Mouse (Mus musculus): Measurements from ENCODE around the gene Ntrk2.

The Ntrk2 gene

DNA sequence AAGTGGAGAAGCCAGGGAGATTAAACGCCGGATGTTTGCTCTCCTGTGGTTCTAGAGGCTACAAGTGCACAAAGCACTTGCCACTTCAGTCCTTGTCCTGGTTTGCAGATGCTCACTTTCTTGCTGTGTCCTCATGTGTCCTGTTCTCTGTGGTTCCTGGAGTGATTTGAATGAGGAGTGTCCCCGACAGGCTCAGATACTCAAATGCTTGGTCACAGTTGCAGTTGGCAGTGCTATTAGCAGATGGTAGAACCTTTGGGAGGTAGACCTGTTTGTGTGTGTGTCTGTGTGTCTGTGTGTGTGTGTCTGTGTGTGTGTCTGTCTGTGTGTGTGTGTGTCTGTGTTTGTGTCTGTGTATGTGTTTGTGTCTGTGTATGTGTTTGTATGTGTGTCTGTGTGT lies 160.1 kb downstream of the Ntrk2 start:
- DNase-seq (ENCODE audit: low spot score) = no peak

DNA sequence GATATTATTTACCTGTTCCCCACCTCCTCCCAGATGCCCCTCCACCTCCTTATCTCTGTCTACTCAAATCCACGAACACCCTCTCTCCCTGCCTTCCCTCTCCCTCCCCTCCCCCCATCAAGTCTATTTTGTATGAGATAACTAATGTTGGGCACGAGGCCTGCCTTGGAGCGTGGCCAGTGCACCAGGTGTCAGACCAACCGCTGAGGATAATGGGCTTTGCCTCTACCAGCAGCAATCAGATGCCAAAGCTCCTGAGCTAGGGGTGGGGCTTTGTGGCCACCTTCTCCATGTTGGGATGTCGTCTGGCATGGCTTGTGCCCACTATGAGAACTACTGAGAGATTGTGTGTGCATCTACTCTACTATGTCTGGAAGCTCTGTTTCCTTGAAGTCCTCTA lies 161.8 kb downstream of the Ntrk2 start:
- DNase-seq (ENCODE audit: low spot score) = no peak

DNA sequence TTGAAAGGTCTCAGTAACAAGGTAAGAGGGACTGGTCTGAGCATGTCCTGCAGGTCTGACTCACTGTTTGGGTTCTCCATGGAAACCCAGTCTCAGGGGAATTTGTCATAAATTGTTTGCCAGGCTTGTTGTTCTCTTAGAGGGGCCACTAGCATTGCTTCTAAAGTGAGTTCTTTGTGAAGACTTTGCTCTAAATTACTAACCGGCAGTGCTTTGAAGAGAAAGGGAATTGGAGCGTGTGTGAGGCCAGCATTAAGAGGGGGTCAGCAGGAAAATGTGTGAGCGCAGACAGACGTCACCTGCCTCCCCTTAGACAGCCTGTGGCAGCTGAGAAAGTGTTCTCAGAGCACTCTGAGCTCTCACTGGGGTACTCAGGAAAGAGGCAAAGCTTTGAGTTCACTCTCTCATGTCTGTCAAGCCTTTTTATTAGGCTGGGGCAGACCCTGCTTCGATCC lies 165.1 kb downstream of the Ntrk2 start:
- DNase-seq (ENCODE audit: low spot score) = no peak

DNA sequence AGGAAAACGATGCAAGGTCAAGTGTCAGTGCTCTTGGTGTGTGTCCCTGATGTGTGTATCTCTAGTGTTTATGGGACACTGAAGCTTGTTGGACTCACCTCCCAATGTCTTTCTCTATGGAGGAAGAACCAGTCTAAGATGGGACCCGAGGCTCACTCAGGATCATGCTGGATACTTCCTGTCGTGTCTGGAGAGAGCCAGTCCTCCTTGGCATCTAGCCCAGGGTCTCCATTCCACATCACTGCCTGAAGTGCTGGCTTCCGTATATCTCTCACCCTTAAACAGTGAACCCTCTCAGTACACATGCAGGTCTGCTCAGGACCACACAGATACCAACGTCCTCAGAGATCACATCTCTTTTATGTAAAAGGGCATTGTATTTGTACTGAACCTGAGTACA lies 166.1 kb downstream of the Ntrk2 start:
- no peak for DNase-seq (ENCODE audit: low spot score)

DNA sequence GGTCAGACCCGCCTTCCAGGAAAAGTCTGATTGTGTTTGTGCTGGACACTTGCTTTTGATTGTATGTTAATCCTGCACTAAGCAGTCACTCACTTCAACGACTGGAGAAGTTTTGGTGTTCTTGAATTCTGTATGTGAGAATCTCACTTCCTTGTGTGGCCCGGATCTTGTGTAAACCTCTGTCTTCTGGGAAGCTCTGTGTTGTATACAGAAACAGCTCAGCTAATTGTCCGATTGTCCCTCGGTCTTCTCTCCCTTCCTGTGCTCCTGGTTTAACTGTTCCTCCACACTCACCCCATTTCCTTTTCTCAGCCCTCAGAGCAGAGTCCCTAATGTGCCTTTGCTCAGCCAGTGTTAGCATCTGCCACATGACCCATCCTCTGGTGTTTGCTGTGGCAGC lies 190.1 kb downstream of the Ntrk2 start:
- no peak for DNase-seq (ENCODE audit: low spot score)

DNA sequence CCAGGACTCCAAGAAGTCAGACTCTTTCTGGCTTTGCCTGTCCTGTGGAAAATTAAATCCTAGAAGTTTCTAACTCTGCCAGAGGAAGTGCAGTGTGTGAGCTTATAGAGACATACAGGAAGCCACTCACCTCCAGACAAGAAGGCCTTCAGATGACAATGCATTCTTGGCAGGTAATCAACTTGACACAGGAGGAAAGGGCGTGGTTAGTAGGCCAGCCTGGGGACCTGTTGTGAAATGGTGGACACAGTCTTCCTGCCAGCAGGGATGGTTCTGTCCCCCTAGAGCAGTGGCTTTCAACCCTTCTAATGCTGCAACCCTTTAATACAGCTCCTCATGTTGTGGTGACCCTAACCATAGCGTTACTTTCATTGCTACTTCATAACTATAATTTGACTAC lies 191.4 kb downstream of the Ntrk2 start:
- DNase-seq (ENCODE audit: low spot score) = no peak

DNA sequence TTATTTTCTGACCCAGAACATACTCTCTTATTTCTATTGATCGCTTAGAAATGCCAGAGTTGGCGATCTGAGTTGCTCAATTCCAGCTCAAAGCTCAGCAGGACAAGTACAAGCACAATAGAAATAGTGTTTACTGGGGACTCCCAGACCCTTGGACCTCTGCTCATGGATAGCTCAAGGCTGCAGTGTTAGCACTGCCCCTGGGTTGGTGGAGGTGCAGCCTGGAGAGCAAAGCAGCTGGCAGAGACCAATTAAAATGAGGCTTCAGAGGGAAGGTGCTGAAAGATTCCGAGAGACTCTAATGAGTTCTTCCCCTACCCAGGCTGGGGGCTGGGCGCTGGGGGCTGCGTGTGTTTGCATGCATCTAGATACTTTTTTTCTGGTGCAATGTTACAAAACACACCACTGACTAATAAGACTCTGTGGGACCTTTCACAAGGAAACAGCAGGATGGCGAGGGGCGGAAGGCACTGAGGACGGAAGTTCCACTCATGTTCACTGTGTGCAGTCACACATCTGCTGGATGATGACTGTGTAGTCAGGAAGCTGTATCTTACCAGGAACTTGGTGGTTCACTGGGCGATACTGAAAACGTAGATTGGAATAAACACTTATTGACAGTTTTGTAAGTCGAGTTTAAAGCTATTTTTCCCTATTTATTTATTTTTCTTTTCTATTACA lies 193.1 kb downstream of the Ntrk2 start:
- DNase-seq (ENCODE audit: low spot score) = no peak

DNA sequence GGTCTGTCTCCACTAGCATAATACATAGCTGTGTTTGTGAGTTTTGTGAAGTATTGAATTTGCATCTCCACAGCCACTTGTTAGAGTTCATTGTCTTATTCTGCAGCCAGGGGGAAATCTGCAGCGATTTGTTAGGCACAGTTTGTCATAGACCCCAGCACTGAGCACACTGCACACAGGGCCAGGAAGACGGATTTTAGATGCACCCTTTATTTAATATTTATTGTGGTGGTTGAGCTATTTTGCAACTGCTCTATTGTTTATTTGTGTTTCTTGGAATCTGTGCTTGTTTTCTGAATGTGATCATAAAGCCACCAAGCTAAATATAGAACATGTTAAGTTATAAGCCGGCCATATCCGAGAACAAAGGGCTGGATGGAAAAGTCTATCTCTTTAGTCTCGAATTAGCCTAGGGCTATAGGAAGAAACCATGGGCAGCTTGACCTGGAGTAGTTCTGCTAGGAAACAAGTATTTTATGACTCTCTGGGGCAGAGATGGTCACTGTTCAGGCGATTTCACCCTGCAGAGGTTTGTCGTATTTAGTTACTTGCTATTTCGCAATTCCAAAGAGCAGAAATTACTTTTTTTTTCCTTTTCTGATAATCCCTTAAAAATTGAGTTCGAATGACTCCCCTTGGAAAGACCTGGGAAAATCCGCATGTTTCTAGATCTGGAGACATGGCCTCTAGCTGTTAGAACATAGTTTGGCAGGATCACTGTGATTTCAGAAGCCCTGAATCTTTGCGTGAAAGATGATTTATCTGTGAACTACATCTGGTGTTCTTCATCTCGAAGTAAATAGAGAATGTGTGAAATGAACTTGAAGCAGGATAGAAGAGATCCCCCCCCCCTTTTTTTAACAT lies 196.8 kb downstream of the Ntrk2 start:
- no peak for DNase-seq (ENCODE audit: low spot score)

DNA sequence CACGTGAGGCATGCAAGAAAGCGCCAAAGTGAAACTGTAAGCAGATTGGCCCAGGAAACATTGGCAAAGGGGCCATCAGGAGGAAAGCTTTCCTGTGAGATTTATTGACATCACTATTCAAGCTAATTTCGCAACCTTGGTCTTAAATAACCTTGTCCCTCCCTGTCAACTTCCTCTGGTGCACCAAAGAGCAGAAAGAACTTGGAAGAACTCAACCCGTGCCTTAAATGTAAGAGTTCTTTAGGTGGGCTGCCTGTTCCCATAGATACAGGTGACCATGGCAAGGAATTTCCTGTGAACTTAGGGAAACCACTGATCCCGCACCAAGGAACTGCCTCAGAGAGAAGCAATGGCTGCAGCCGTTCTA lies 197.4 kb downstream of the Ntrk2 start:
- DNase-seq (ENCODE audit: low spot score) = no peak

DNA sequence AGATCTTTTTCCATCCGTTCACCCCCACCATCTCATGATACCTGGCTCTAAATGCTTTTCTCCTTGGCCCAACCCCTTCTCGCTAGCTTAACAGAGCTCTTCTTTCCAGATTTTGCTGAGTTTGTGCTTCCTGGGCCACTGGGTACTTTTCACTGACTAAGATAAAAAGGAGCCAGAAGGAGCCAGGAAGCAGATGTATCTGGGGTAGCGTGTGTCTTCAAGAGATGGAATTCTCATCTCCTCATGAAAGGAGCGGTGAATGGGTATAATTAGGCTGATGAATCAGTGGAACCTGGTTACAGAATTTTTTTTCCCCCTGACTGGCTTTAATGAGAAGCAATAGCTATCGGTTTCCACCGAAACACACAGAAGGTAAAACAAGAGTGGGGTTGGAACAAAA lies 198.2 kb downstream of the Ntrk2 start:
- DNase-seq (ENCODE audit: low spot score) = no peak

DNA sequence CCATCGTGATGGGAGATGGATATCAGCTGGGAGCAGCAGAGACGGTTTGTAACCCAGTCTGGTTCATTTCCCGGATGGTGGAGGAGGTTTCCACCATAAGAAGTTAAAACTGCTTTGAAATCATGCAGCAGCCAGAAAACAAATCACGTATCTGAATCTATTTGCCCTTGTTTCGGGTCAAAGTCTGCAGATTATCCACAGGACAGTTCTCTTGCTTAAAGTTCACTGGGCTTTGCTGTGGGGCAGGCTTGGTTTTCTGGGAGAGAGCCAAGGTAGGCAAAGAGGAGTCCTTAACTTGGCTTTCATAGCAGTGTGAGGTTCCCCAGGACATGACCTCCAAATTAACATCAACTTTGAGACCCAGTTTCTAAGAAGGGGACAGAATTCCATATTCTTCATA lies 203.5 kb downstream of the Ntrk2 start:
- DNase-seq (ENCODE audit: low spot score) = no peak

DNA sequence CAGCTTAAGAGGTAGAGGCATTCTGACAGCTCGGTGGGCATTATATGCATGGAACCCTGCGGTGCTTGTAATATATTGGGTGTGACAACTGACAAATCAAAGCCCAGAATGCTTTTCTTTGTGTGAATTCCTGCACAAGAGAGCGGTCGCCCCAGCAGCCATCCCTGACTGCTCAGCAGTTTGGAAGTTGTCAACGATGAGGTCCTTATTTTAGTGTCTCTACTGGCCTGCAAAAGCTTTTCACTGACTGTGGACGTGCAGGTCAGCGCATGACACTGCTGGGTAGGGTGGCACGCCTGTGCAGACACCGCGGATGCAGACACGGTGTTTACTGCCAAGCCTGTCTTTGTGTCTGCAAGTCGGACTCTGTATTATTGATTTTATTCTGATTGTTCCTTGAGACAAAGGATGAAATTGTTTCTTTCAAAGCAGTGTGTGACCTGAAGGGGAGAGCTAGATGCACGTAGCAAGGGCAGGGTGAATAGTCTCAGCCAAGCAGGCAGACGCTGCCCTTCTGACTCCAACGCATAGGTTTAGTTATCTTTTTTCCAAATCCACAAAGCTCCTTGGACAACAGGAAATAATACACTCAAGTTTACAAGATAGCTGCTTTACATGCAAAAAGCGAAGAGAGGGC lies 204.6 kb downstream of the Ntrk2 start:
- no peak for DNase-seq (ENCODE audit: low spot score)

DNA sequence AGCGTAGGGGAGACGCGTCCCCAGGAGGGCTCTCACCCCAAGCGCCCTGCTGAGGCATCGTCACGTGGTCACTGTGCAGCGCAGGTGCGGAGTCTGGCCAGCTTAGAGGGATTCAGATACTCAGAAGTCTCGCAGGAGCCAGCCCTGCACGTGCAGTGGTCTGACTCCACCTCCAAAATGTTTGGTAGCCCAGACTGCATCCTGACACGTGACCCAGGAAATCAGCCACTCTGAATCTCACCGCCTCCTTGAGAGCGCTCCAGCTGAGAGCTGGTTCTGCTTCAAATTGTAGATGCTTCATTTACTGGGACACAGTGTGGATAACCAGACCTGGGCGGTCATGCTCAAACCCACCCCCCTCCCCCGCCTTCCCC lies 205.1 kb downstream of the Ntrk2 start:
- no peak for DNase-seq (ENCODE audit: low spot score)

DNA sequence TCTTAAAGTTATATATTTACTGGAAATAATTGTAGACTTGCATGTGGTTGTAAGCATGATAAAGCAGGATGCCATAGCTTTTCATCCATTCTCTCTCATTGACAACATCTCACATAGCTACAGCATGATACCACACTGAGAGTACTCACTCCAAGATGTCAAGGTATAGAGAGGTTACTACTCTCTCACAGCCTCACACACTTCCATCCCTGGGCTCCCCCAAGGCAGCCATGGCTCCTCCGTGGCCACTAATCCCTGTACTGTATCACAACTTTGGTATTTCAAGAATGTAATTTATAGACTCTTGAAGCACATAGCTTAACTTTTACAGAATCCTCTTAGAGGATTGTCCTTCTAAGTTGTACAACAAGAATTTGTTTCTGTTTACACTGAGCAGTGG lies 209.0 kb downstream of the Ntrk2 start:
- no peak for DNase-seq (ENCODE audit: low spot score)

DNA sequence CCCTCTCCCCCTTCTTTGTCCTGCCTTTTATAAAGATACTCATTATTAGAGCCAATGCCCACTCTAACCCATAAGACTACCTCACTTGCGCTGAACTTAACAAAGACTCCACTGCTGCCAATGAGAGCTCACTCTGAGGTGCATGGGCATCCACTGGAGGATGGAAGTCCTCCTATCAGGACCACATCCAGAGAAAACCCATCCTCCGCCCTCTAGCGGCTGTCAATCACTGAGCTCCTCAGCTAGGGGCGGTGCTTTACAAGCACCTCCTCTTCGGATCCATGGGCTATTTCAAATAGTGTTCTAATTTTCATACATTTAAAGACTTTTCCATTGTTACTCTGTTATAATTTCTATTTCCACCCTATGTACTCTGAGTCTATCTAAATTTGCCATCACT lies 210.8 kb downstream of the Ntrk2 start:
- no peak for DNase-seq (ENCODE audit: low spot score)

DNA sequence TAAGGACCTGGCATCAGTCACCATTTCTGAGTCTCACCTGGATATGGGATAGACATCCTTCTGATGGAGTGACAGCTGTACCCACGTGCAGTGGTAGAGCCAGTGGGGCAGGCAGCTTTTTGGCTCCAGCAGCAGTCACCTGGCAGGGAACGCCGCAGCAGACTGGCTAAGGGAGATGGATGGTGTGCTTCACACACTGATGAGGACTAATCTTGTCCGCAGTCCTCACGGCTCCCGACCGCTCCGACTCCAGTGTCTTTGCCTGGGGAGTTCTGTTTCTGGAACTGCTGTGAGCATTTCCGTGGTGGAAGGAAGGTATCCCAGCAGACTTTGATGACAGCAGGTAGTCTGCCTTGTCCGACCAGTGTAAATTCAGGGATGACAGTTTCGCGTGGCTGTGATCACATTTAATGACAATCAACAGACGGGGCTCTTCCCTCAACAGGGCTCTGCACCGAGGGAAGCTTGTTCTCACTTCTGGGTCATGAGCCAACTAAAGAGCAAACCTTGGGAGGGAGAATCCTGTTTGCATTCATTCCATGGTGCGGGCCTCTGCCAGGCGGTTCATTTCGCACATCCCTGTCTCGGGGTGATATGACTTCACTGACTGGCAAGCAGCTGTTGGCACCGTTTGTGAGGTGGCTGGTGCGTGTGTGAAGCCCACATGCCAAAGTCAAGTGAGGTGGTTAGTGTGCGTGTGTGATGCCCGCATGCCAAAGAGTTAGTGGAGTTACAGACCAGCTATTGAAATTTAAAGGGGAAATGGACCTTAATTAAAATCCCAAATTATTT lies 216.1 kb downstream of the Ntrk2 start:
- no peak for DNase-seq (ENCODE audit: low spot score)

DNA sequence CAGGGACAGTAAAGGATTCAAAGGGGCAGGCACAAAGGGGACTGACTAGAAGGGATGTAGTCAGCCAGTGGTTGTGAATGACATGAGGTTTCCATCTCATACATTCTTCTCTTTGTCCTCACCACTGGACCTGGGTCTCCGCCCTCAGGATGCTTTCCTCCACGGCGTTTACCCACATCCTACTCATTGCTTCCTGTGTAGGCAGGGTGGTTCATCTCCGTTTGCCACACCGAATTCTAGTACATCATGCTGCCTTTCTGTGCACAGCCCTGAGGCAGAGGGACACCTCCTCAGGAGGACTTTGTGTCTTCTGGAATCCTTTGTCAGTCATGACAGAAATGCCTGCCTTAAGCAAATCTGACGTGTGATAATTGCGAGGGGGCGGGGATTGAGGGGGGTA lies 219.3 kb downstream of the Ntrk2 start:
- no peak for DNase-seq (ENCODE audit: low spot score)

DNA sequence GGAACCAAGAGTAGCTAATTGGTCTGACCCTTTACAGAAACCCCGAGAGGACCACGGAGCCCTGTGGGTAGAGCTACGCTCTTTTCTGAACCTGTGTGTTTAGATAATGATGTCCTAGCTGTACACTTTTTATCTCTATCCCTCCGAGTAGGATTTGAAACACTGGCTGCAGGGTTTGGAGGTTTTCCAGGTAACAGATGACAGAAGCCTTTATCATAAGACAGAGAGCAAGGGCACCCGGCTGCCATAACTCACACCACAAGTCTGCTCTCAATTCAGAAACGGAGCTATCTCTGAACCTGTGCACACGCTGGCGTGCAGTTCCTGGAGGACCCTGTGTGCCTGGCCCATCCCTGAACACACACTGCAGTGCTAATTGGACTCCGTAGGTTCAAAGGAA lies 221.1 kb downstream of the Ntrk2 start:
- DNase-seq (ENCODE audit: low spot score) = no peak

DNA sequence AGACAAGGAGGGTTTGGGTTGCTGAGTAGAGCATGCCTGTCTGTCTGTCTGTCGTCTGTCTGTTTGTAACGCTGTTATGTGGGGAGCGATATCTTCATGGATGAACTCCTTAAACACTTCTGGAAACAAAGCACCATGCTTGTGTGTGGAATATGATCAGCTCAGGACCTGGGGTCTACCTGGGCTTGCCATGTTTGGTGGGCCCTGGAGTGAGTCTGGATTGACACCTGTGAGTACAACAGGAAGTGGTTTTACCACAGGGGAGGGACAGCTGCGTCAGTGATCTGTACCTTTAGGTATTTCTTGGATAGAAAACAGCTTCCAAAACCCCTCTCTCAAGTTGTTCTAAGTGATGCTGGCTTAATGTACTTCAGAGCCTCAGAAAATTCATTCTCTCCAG lies 222.2 kb downstream of the Ntrk2 start:
- no peak for DNase-seq (ENCODE audit: low spot score)

DNA sequence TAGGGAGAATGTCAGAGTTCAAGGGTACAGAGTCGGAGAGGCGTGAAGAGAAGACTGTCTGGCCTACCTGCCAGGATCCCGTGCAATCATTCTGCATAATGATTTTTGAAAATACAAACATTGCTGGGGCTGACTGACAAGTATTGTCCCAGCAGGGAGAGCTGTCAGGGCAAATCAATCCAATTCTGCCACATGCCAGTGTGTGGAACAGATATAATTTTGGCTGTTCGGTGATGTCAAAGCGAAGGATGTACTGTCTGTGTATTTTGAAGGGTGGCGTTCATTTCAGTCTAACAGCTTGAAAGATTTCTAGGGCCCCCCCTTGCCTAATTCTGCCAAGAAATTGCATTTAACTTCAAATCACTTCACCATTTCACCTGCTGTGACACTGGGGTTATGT lies 224.2 kb downstream of the Ntrk2 start:
- no peak for DNase-seq (ENCODE audit: low spot score)

DNA sequence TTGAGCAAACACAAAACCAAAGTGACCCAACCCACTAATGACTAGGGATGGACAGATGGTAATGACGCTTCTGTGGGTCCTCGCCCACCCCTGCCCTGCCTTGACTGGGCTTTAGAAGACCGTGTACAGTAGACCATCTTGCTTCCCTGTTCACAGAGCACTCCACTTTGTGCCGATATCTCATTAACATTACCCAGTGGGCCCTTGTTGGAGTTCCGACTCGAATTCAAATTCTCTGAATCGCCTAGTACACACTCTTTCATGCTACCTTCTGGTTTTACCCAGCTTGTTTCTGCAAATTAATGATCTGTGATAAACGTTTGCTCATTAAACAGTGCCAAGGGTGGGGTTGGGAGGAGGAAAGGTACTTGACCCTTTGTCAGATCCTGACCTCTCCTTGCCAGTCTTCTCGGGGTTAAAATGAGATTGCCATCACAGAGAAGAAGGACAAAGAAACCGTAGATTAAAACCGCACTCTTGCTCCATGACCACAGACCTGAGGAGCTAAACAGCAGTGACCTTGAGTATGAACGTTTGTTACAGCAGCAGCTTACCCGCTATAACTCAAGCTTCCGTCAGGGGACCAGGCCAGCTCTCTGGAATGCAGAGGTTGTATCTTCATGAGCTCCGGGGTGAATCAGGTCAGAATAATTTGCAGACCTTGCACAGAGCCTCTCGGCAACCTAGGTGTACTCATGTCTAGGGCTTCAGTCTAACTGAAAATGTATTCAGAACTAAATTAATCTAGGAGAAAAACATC lies 234.0 kb downstream of the Ntrk2 start:
- DNase-seq (ENCODE audit: low spot score) = no peak

All from c-Kit-positive CD71-positive TER-119-positive erythroid progenitor cells, embryonic 14.5 days (primary cell).